Mouse (Mus musculus): ENCODE results near the gene Fcer2a. TPM values are rescaled to one million over a fixed set of nuclear protein-coding genes. Genes with fewer than 3 reads are reported as not detected.

Fcer2a gene
- polyA plus RNA-seq, 1 experiment from 2014 or later: 0.22 TPM

- Histone ChIP-seq H3K27ac (peak within 1 kb of the TSS; percentile 79), H3K36me3 (no peaks in the 10 kb centered on the region), H3K4me1 (replicated peaks) (peaks cover 8% of the 10 kb centered on the region; the same call in 1 of the 2 replicates), H3K9me3 (no peaks in the 10 kb centered on the region), H3K27me3 (ENCODE audit: insufficient read depth, poor library complexity, severe bottlenecking) (no peaks in the 10 kb centered on the region), H3K4me3 (peak within 1 kb of the TSS; percentile 57)
- under 1% methylated on average over 23 of the region's 23 CpGs for WGBS
- DNase-seq (ENCODE audit: low spot score): peak; percentile 85
Measured at GRCm38 (mm10) chr8:3671980-3672491, 21.9 kb downstream of the Fcer2a start, which contains the start of gene Fcor. Gene Fcor (minus strand): TSS chr8:3672362.

- no peaks in the 10 kb centered on the region for H3K27me3 ChIP-seq (ENCODE audit: insufficient read depth, poor library complexity, severe bottlenecking)
- H3K4me3 ChIP-seq: no peak overlapping the region
- no peak for DNase-seq (ENCODE audit: low spot score)
- no peak overlapping the region for H3K27ac ChIP-seq
- peaks cover 6% of the 10 kb centered on the region; the same call in 1 of the 2 replicates for H3K4me1 ChIP-seq (replicated peaks)
- H3K36me3 ChIP-seq: no peaks in the 10 kb centered on the region
- no peaks in the 10 kb centered on the region for H3K9me3 ChIP-seq
- 86% methylated on average over 2 of the region's 2 CpGs for WGBS
Measured at GRCm38 (mm10) chr8:3670388-3670787, 23.6 kb downstream of the Fcer2a start.

DNA sequence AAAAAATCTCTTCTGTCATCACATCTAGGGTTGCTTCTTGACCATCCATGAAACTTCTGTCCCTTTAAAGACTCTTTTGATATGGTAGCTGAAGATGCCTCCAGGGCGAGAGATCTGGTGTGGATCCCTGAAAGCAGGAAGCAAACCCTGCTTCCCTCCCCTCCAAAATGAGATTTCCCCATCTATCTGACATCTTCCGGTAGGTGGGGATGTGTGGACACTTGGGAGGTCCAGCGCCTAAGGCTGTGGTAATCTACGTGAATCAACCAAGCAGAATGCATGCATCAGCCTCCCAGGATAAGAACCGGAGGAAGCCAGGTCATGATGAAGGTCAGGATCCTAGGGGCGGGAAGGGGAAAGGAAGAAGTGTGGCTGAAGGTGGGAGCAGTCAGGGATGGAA lies 28.5 kb downstream of the Fcer2a start, which contains the start of gene Mcemp1:
Gene Mcemp1 (plus strand): TSS at position 248 of the 400 bp plus-strand sequence.
- 71% methylated on average over 6 of the region's 6 CpGs for WGBS
- H3K4me3 ChIP-seq: no peak within 1 kb of the TSS
- H3K4me1 ChIP-seq (replicated peaks): no peaks in the 10 kb centered on the region
- no peak for DNase-seq (ENCODE audit: low spot score)
- H3K27ac ChIP-seq: no peak within 1 kb of the TSS
- H3K9me3 ChIP-seq: no peaks in the 10 kb centered on the region
- no peaks in the 10 kb centered on the region for H3K36me3 ChIP-seq
- H3K27me3 ChIP-seq (ENCODE audit: insufficient read depth, poor library complexity, severe bottlenecking): no peaks in the 10 kb centered on the region

DNA sequence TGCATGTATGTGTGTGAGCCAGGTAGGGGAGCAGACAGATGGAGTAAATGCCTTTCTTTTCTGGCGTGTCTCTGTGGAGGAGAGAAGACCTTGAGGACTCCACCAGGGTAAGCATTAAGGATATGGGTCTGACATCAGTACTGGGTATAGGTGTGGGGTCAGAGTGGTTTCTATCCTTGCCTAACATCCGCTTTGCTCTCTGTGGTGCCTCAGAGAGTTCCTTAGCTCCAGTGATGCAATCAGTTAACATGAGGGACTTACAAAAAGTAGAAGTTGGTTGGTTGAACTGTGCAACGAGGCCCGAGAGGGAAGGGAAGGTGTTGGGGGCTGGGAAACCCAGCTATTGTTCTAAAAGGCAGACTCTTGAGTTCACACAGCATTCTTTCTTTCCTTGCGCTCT lies 29.6 kb downstream of the Fcer2a start:
- WGBS: 69% methylated on average over 5 of the region's 5 CpGs
- Histone ChIP-seq H3K36me3 (no peaks in the 10 kb centered on the region), H3K27me3 (ENCODE audit: insufficient read depth, poor library complexity, severe bottlenecking) (no peaks in the 10 kb centered on the region), H3K4me3 (no peak overlapping the region), H3K27ac (no peak overlapping the region), H3K4me1 (replicated peaks) (no peaks in the 10 kb centered on the region), H3K9me3 (no peaks in the 10 kb centered on the region)
- no peak for DNase-seq (ENCODE audit: low spot score)

- 79% methylated on average over 8 of the region's 8 CpGs for WGBS
- Histone ChIP-seq H3K27me3 (ENCODE audit: insufficient read depth, poor library complexity, severe bottlenecking) (no peaks in the 10 kb centered on the region), H3K9me3 (no peaks in the 10 kb centered on the region), H3K36me3 (no peaks in the 10 kb centered on the region), H3K4me3 (no peak overlapping the region), H3K27ac (no peak overlapping the region), H3K4me1 (replicated peaks) (peaks cover 14% of the 10 kb centered on the region)
- no peak for DNase-seq (ENCODE audit: low spot score)
Measured at GRCm38 (mm10) chr8:3660889-3661288, 33.1 kb downstream of the Fcer2a start.

DNA sequence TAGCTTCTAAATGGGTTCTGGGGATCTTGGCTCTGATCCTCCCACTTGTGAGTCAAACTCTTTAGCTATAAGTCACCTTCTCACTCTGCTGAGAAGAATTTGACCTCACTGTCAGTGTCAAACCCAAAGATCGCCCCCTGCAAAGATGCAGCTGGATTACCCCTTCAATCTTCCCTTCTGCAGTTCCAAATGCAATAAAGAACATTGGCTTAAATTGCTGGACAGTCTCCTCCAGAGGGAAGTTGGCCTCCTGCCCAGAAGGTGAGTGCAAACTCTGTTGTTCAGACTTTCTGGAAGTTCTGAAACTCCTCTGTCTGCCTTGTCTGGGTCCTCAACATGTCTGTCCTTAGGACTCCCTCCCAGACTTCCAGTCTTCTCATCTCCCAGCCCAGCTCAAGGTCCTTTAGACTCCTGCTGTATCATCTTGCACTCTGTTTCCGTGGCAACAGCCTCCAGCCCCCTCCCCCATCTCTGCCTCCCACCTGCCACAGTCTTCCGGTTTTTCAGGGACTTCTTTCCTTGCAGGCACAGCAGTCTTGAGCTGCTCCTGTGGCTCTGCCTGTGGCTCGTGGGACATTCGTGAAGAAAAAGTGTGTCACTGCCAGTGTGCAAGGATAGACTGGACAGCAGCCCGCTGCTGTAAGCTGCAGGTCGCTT lies 37.1 kb downstream of the Fcer2a start:
- Histone ChIP-seq H3K27ac (no peak overlapping the region), H3K4me3 (peak overlapping the region; percentile 29; the same call in 1 of the 2 replicates)
- DNase-seq (ENCODE audit: low spot score): peak; percentile 51

GRCm38 (mm10) chr8:3655526-3655925 lies 38.4 kb downstream of the Fcer2a start, which contains the start of gene Retn:
Gene Retn (plus strand): TSS chr8:3655770.
- H3K36me3 ChIP-seq: no peaks in the 10 kb centered on the region
- no peak for DNase-seq (ENCODE audit: low spot score)
- H3K27ac ChIP-seq: no peak within 1 kb of the TSS
- 67% methylated on average over 3 of the region's 3 CpGs for WGBS
- no peak within 1 kb of the TSS for H3K4me3 ChIP-seq
- H3K4me1 ChIP-seq (replicated peaks): peaks cover 14% of the 10 kb centered on the region
- H3K27me3 ChIP-seq (ENCODE audit: insufficient read depth, poor library complexity, severe bottlenecking): no peaks in the 10 kb centered on the region
- no peaks in the 10 kb centered on the region for H3K9me3 ChIP-seq

More for the DNA sequence above, 37.1 kb downstream of the Fcer2a start:
- 27% methylated on average over 7 of the region's 7 CpGs for WGBS
- no peaks in the 10 kb centered on the region for H3K27me3 ChIP-seq (ENCODE audit: insufficient read depth, poor library complexity, severe bottlenecking)
- H3K36me3 ChIP-seq: no peaks in the 10 kb centered on the region
- peaks cover 14% of the 10 kb centered on the region for H3K4me1 ChIP-seq (replicated peaks)
- no peaks in the 10 kb centered on the region for H3K9me3 ChIP-seq

DNA sequence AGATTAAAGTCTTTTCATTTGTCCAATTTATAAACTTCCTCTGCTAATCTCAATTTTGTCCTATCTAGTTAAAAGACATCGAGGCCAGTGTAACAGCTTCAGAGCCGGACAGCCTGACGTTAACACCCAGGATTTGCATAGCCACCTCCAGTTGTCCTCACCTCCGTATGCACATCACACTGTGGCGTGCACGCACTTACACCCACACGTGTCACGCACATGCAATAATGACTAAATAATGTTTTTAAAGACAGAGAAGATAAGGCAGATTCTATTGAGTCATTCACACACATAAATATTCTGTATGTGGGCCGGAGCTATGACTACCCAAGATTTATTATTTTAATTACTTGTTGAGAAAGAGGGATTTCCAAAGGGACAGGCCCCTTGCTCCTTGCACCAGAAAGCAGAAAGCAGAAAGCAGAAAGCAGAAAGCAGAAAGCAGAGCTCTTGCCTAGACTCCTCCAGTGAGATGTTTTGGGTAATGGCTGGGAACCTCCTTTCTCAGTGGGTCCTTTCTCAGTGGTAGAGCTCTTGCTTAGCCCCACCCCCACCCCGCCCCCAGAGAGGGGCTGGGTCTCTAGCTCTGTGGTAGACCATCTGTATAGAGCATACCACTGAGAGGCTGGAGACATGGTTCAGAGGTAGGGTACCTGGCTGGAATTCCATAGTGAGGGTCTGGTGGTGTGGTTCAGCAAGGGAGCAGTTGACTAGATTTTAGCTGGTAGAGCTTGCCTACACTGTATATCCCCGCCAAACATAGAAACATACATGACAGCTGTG lies 39.1 kb downstream of the Fcer2a start:
- no peaks in the 10 kb centered on the region for H3K9me3 ChIP-seq
- DNase-seq (ENCODE audit: low spot score): no peak
- no peak overlapping the region for H3K27ac ChIP-seq
- peaks cover 14% of the 10 kb centered on the region for H3K4me1 ChIP-seq (replicated peaks)
- no peaks in the 10 kb centered on the region for H3K36me3 ChIP-seq
- WGBS: 75% methylated on average over 11 of the region's 11 CpGs
- no peaks in the 10 kb centered on the region for H3K27me3 ChIP-seq (ENCODE audit: insufficient read depth, poor library complexity, severe bottlenecking)
- H3K4me3 ChIP-seq: no peak overlapping the region

DNA sequence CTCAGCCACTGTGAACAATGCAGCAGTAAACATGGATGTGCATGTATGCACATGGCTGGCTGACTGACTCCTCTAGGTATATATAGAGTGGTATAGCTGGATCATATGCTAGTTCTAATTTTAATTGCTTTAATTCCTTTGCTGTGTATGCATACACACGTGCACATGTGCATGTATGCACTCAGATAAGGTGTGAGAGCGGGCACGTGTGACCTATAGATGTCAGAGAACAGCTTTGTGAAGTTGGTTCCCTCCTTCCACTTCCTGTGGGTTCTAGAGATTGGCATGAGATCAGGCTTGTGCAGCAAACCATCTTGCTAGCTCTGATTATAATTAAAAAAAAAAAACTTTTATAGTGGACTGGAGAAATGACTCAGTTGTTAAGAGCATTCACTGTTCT lies 41.1 kb downstream of the Fcer2a start:
- H3K4me3 ChIP-seq: no peak overlapping the region
- H3K27ac ChIP-seq: no peak overlapping the region
- peaks cover 19% of the 10 kb centered on the region for H3K4me1 ChIP-seq (replicated peaks)
- H3K9me3 ChIP-seq: no peaks in the 10 kb centered on the region
- no peak for DNase-seq (ENCODE audit: low spot score)
- no peaks in the 10 kb centered on the region for H3K36me3 ChIP-seq
- no peaks in the 10 kb centered on the region for H3K27me3 ChIP-seq (ENCODE audit: insufficient read depth, poor library complexity, severe bottlenecking)
- 65% methylated on average over 3 of the region's 3 CpGs for WGBS

GRCm38 (mm10) chr8:3648990-3649389 lies 45.0 kb downstream of the Fcer2a start:
- no peaks in the 10 kb centered on the region for H3K9me3 ChIP-seq
- H3K36me3 ChIP-seq: no peaks in the 10 kb centered on the region
- H3K27me3 ChIP-seq (ENCODE audit: insufficient read depth, poor library complexity, severe bottlenecking): no peaks in the 10 kb centered on the region
- 0 out of 2 replicates have a peak, but pooled peaks cover 5% of the 10 kb centered on the region for H3K4me1 ChIP-seq (replicated peaks)
- WGBS: 38% methylated on average over 1 of the region's 1 CpGs
- no peak for DNase-seq (ENCODE audit: low spot score)
- no peak overlapping the region for H3K4me3 ChIP-seq
- no peak overlapping the region for H3K27ac ChIP-seq

DNA sequence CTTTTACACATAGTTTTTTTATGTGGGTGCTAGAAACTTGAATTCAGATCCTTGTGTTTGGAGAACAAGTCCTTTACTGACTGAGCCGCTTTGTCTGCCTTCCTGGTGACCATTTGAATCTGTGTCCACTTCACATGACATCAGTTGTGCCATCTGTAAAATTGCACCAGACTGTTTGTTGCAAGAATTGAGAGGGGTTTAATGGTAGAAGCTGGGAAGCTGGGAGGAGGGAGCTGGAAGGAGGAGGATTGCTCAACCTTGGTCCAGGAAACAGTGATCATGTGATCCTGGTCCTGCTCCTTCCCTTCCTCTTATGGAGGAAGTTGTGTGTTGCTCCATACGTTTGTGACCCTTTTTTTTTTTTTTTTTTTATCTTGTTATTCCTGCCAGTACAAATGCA lies 45.7 kb downstream of the Fcer2a start:
- H3K27me3 ChIP-seq (ENCODE audit: insufficient read depth, poor library complexity, severe bottlenecking): no peaks in the 10 kb centered on the region
- no peak overlapping the region for H3K4me3 ChIP-seq
- H3K4me1 ChIP-seq (replicated peaks): 0 out of 2 replicates have a peak, but pooled peaks cover 5% of the 10 kb centered on the region
- no peak overlapping the region for H3K27ac ChIP-seq
- no peaks in the 10 kb centered on the region for H3K9me3 ChIP-seq
- WGBS: 67% methylated on average over 2 of the region's 2 CpGs
- no peaks in the 10 kb centered on the region for H3K36me3 ChIP-seq
- DNase-seq (ENCODE audit: low spot score): no peak

- Histone ChIP-seq H3K36me3 (no peaks in the 10 kb centered on the region), H3K27ac (no peak overlapping the region), H3K27me3 (ENCODE audit: insufficient read depth, poor library complexity, severe bottlenecking) (no peaks in the 10 kb centered on the region), H3K4me1 (replicated peaks) (0 out of 2 replicates have a peak, but pooled peaks cover 5% of the 10 kb centered on the region), H3K9me3 (no peaks in the 10 kb centered on the region), H3K4me3 (no peak overlapping the region)
- 83% methylated on average over 4 of the region's 4 CpGs for WGBS
- no peak for DNase-seq (ENCODE audit: low spot score)
Measured at GRCm38 (mm10) chr8:3647561-3647960, 46.4 kb downstream of the Fcer2a start.
